Mouse (Mus musculus): ENCODE measurements around the gene Mgat5. TPM values are rescaled to one million over a fixed set of nuclear protein-coding genes. Genes with fewer than 3 reads are reported as not detected.

Mgat5 gene
- 10 to 100 TPM; 14.3 to 21.6 TPM for polyA plus RNA-seq (2017; shearing (Covaris generic))

- ATAC-seq: peak; percentile 81
Observed at GRCm38 (mm10) chr1:127204817-127205485, at the start of gene Mgat5. Gene Mgat5 (plus strand): TSS chr1:127205015.

GRCm38 (mm10) chr1:127160118-127160760 is 44.6 kb upstream of the Mgat5 start:
- no peak for ATAC-seq

GRCm38 (mm10) chr1:127164589-127165160 is 40.1 kb upstream of the Mgat5 start:
- no peak for ATAC-seq

GRCm38 (mm10) chr1:127166521-127166920 is 38.3 kb upstream of the Mgat5 start:
- no peak for ATAC-seq

GRCm38 (mm10) chr1:127167586-127167985 is 37.2 kb upstream of the Mgat5 start:
- ATAC-seq: no peak

DNA sequence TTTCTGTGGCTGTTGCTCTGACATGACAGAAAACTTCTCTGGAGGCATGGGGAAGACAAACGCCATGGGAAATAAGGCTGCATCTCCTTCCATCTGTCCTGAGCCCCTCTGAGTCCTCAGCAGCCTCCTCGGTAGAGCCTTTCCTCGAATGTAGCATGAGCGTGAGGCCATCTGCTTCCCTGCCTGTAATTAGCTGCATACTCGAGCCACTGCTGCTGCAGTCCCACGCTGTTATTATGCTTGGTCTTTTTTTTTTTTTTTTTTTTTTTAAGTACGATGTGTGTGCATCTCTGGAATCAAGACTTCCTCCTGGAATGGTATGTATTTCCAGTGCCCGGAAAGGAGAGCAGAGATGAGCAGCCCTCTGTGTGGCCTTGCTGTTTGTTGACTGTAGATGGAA is 36.6 kb upstream of the Mgat5 start:
- ATAC-seq: no peak

DNA sequence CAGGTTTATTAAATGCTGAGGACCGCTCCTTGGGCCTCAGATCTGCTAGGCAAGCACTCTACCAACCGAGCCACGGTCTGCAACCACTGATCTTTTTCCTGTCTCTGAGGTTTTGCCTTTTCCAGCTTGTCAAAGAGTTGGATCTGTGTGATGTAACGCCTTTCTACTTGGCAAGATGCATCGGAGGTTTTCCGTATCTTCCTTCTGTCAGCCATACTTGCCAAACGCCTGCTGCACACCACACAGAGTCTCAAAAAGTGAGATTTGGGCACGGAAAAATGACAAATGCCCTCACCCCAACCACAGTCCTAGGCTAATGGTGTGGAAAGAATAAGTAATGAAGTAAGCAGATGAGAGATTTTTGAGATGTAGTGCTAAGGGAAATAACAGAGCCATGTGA is 35.3 kb upstream of the Mgat5 start:
- no peak for ATAC-seq

DNA sequence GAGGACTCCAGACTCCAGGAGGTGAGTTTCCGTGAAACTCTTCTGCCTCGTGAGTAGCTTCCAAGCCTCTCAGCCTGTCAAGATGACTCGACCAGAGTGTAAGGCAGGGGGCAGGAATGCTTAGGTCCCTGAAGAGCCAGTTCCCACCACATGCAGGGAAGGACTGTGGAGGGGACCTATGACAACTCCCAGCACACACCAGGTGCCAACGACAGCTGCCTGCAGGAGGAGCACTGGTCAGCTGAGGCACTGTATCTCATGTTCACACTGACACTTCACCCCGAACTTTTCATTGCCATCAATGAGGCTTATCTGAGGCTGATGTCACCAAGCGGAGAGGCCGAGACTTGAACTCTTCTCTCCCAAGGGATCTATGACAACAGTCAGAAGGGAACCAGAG is 33.5 kb upstream of the Mgat5 start:
- no peak for ATAC-seq

DNA sequence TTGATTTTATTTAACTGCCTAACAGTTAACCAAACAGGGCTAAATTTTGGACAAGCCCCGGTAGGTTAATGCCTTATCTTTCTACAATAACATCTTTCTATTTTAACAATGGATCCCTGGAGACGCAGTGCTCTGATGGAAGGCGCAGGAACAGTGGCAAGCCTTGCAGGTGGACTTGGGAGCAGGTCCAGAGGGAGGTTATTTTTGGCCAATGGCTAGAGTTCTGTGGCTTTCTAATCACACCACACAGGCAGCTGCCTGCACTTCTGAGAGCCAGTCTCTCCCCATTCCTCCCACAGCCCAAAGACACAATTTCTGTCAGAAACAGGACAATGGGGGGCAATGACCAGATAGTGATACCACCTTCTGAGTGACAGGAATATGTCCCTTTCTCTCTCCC is 31.4 kb upstream of the Mgat5 start:
- no peak for ATAC-seq

DNA sequence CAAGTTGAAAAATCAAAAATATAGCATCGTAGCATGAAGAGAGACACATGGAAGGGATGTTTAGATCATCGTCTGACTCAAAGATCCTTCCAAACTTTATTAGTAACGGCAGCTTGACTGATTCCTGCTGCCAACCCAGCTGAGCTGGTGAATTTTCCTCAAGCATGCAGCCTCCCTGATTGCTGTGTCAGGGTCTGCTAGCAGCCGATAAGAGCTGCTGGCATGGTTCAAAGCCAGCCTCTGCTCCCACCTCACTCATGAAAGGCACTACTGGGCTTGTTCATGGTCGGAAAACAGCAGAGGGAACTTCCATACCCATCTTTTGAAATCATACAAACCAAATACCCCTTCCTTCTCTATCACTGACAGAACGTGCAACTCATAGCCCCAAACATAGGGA is 12.4 kb upstream of the Mgat5 start:
- ATAC-seq: no peak

DNA sequence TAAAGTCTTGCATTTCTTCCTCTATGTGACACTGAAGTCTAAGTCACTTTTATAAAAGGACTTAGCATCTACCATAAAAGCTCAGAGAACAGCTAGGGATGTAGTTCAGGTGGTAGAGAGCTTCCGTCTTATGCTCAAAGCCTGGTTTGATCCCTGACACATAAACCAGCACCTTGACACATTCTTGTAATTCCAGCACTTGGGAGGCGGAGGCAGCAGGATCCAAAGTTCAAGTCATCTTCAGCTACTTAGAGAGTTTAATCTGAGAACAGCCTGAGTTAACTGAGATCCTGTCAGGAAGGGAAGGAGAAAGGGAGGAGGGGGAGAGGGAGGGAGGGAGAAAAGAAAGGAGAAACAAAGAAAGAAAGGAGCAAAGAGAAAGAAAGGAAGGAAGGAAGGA is 5.6 kb upstream of the Mgat5 start:
- ATAC-seq: no peak

- no peak for ATAC-seq
Observed at GRCm38 (mm10) chr1:127202360-127202759, 2.5 kb upstream of the Mgat5 start.

DNA sequence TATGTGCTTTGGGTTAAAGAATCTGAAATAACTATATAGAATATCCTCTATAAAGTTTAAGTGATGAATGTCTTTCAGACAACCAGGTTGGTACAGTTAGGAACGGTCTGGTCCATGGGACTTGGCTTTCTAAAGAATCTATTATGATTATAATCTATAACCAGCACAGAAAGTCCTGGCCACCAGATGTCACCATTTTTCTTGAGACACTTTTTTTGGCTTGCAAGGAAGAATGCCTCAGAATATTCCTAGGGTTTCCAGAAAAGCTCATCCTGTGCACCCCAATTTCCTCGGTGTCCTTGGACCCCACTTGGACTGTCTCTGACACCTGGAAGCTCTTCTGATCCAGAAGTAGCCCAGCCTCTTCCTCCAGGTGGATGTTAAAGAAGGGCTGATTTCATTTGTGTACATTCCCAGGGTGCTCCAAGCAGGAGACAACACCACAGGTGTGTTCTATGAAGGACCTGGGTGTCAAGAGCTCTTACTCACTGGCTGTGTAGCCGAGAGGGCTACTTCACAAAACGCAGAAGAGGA is 1.5 kb upstream of the Mgat5 start:
- ATAC-seq: no peak

GRCm38 (mm10) chr1:127205501-127206019 is 745 bp downstream of the Mgat5 start:
- ATAC-seq: peak; percentile 2

DNA sequence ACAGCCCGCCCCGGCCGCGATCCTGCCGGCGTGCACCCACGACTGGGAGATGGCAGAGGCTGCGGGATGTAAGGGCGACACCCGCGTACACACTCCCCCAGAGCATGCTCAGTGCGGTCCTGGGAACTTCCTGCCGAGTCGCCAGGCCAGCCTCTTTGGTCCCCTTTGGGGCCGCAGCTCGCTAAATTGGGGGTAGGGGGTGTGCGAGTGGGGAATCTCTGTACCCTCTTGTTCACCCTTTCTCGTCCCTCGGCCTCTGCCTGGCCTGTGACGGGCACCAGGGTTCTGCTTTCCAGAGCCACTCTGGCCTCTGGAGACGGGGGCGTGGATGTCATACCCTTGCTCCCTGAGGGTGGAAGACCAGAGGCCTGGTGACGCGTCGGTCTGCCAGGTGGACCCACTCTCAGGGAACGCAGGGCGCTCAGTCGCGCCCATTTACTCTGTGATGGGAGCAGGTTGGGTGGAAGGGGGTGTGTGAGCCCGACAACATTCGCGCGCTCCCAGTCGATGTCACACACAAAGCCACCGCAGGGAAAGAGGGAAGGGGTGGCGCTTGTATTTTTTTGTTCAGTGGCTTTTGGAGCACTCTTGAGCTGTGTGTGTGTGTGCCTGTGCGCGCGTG is 1.3 kb downstream of the Mgat5 start:
- peak; percentile 25 for ATAC-seq

DNA sequence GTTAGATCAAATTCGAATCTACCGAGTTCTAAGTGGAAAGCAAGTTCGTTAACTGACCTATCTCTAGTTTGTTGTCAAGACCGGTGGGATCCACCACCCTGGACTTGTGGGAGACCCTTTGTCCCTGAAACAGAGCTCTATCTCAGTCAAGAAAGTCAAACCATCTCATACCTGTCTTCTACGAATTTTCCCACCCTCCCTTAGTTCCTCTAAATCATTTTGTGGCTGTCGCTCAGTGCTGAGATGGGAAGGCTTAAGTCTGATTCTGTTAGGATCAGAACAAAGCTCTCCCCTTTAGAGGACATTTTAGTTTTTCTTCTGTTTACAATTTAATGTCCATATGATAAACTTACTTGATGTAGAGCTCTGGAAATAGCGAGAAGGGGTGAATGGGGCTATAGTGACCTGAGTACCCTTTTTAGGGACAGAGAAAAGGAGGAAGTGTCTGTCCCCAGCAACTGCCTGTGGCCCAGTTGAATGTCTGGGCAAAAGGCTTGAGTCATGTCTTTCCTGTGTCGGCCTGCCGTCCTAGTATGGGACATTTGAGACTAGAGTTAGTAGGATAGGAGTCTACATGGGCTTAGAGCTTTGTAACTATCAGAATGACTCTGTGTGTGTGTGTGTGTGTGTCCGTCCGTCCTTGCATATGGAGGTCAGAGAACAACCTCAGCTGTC is 2.2 kb downstream of the Mgat5 start:
- no peak for ATAC-seq

DNA sequence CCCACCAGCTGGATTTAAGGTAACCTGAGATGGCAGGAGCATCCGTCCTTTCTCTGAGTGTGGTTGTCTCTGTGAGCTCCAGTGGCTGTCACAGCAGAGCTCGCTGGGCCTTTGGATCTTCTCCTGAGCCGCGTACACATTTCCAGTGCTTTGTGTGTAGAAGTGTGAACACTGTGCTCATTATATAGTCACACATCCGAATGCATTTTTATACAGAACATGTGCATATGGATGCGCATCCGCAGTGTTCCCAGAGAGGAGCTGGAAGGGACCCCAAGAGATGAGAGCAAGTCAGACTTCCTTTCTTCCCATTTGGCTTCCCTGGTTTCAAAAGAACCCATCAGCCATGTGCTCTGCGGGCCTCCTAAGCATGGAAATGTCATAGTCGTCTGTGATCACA is 3.4 kb downstream of the Mgat5 start:
- ATAC-seq: no peak

- ATAC-seq: no peak
Observed at GRCm38 (mm10) chr1:127212812-127213211, 8.0 kb downstream of the Mgat5 start.

GRCm38 (mm10) chr1:127213434-127213833 is 8.6 kb downstream of the Mgat5 start:
- ATAC-seq: peak; percentile 29

GRCm38 (mm10) chr1:127214585-127215232 is 9.9 kb downstream of the Mgat5 start:
- peak; percentile 84 for ATAC-seq

GRCm38 (mm10) chr1:127216979-127217378 is 12.2 kb downstream of the Mgat5 start:
- no peak for ATAC-seq

- no peak for ATAC-seq
Observed at GRCm38 (mm10) chr1:127217665-127218064, 12.8 kb downstream of the Mgat5 start.

All from CD4-positive, CD25-positive, alpha-beta regulatory T cell, adult 4 months (primary cell).